Mouse (Mus musculus) adrenal gland, postnatal 4 days (tissue): ENCODE results near the gene Fam20c. TPM values are rescaled to one million over a fixed set of nuclear protein-coding genes. Genes with fewer than 3 reads are reported as not detected.

Experiments
- DNase-seq, 2 experiments: peaks; one replicate each; pipeline ENCODE4 v3.0.0; 2021 to 2022; ENCODE audit warnings: low spot score in 2 of 2, mixed read lengths in 2 of 2
- total RNA-seq, 2 experiments: library from RNA; stranded (reverse); gene quantifications; 2 replicates each; pipeline ENCODE4 v1.2.3; 2021

The Fam20c gene
- total RNA-seq, 2 experiments from 2014 or later, result 22.5 to 26.1 TPM

- no peak for DNase-seq
Measured at GRCm38 (mm10) chr5:138801588-138802116, 47.3 kb downstream of the Fam20c start.

GRCm38 (mm10) chr5:138804286-138804685, 50.0 kb downstream of the Fam20c start:
- DNase-seq, result no peak

GRCm38 (mm10) chr5:138809767-138810166, 55.5 kb downstream of the Fam20c start:
- DNase-seq, result no peak

- no peak for DNase-seq
Measured at GRCm38 (mm10) chr5:138819780-138820179, 65.5 kb downstream of the Fam20c start, which contains the start of gene Gm5294. Gm5294 (plus strand) TSS chr5:138820080.

- no peak for DNase-seq
Measured at GRCm38 (mm10) chr5:138820717-138821332, 66.5 kb downstream of the Fam20c start.

- no peak for DNase-seq
Measured at GRCm38 (mm10) chr5:138825090-138825489, 70.8 kb downstream of the Fam20c start.

- DNase-seq, result peak in 1 of 2 experiments; percentile 35
Measured at GRCm38 (mm10) chr5:138833406-138833805, 79.1 kb downstream of the Fam20c start.

- no peak for DNase-seq
Measured at GRCm38 (mm10) chr5:138834910-138835309, 80.6 kb downstream of the Fam20c start.

- DNase-seq, result no peak
Measured at GRCm38 (mm10) chr5:138840981-138841380, 86.7 kb downstream of the Fam20c start.

- DNase-seq, result no peak
Measured at GRCm38 (mm10) chr5:138843168-138843824, 89.0 kb downstream of the Fam20c start.

- peak in 1 of 2 experiments; percentile 42 for DNase-seq
Measured at GRCm38 (mm10) chr5:138846506-138846905, 92.2 kb downstream of the Fam20c start.

- DNase-seq, result peak; percentile 84 to 85
Measured at GRCm38 (mm10) chr5:138848102-138848501, 93.8 kb downstream of the Fam20c start.

- DNase-seq, result no peak
Measured at GRCm38 (mm10) chr5:138849682-138850461, 95.6 kb downstream of the Fam20c start.

GRCm38 (mm10) chr5:138850462-138850844, 96.1 kb downstream of the Fam20c start:
- no peak for DNase-seq

GRCm38 (mm10) chr5:138851296-138851780, 97.0 kb downstream of the Fam20c start:
- DNase-seq, result no peak

- no peak for DNase-seq
Measured at GRCm38 (mm10) chr5:138852151-138852550, 97.8 kb downstream of the Fam20c start.

- DNase-seq, result no peak
Measured at GRCm38 (mm10) chr5:138853349-138853748, 99.0 kb downstream of the Fam20c start.

GRCm38 (mm10) chr5:138857010-138857617, 102.8 kb downstream of the Fam20c start:
- DNase-seq, result peak; percentile 46 to 68

- DNase-seq, result peak; percentile 13 to 15
Measured at GRCm38 (mm10) chr5:138857811-138858251, 103.5 kb downstream of the Fam20c start.
